Mouse (Mus musculus): ENCODE measurements around the gene Helz. TPM values are rescaled to one million over a fixed set of nuclear protein-coding genes. Genes with fewer than 3 reads are reported as not detected.
A peak's percentile ranks its signal among the peaks of the same experiment; 100 is the strongest.

Helz gene
- total RNA-seq, 2 experiments from 2014 or later = 26.1 to 28.8 TPM

DNA sequence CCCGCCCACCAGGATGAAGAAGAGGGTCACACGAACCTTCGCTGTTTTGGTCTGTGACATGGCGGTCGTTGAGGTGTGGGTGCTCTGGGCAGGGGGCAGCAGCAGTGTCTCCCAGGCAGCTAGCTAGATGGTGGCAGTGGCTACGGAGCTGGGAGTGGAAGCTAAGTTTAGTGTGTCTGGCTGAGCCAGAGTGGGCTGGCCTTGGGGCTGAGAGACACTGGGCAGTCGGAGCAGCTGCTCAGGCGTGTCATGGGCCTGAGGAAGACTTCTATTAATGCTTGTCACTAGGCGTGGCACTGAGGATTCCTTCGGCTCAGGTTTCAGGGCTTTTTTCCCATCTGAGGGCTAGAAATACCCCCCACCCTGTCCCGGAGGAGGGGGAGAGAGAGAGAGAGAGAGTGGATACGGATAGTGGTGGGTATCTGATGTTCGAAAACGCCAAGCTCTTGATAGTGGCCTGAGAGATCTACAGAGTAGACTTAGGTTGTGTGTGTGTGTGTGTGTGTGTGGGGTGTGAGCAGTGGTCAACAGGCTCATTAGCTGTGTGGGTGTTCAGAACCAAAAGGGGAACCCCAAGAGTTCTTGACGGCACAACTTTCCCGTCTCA, 168.7 kb downstream of the Helz start, which contains the start of gene Cacng1:
Gene Cacng1 (minus strand): TSS at position 191 of the 607 bp plus-strand sequence.
- peak in 1 of 2 experiments; percentile 37 for DNase-seq (ENCODE audit: low spot score in 2 of 2)

DNA sequence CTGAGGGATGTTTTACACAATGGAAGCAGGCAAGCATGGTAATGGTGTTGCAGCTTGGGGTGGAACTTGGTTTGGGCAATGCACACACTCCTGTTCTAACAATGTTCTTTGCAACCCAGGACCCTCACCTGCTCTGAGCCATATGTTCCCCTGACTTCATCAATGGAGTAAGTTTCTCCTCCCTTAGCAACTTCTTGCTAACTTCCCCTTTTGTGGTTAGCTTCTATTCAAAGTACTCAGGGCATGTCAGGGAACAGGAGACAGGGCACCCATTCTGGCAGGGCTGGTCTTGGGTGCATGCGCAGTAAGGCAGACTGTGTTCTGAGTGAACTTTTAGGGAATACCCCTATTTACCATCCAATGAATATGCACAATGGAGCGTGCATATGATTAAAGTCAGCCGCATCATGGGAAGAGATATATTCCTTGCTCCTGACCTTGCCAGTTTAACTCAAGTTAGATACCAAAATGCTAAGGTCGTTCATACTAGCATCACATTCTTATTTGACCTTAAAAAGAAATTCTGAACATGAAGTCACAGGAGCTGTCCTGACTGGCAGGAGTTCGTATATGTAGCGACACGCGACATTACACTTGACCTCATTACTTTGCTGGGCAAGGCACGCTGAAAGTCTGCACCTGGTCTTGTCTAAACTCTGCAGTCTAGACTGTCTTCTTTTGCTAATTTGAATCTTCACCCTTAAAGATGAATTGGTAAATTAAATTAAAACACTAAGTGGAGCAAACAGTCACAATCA, 172.7 kb downstream of the Helz start:
- DNase-seq (ENCODE audit: low spot score in 2 of 2) = no peak

DNA sequence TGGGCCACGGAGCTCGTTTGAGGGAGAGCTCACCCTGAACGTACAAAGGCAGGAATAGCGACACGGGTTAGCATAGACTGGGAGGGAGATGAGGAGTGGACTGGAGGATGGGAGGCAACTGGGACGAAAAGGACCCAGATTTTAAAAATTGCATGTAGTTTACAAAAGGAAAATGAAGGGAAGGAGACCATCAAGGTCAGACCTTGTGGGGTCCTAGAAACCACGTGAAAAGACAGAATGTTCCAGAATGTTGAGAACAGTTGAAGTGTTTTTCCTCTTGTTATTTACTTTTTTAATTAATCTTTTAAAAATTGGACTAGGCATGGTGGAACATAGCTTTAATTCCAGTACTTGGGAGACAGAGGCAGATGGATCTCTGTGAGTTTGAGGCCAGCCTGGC, 173.3 kb downstream of the Helz start:
- no peak for DNase-seq (ENCODE audit: low spot score in 2 of 2)

DNA sequence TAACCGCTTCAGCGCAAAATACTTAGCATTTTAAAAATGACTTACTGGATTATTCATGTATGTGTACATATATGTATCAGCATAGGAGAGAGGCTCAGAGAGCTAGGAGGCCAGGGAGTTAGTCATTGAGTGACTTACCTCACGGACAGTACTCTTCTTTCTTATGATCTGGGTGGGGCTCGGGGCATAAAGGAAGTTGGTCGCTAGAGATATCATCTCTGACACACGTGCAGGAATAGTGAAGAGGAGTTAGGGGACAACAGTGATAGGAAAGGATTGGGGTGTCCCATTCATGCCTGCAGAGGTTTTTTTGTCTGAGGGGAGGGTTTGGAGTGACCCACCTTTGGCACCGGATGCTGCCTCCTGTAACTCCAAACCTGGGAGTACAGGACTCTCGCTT, 176.9 kb downstream of the Helz start:
- DNase-seq (ENCODE audit: low spot score in 2 of 2) = no peak

DNA sequence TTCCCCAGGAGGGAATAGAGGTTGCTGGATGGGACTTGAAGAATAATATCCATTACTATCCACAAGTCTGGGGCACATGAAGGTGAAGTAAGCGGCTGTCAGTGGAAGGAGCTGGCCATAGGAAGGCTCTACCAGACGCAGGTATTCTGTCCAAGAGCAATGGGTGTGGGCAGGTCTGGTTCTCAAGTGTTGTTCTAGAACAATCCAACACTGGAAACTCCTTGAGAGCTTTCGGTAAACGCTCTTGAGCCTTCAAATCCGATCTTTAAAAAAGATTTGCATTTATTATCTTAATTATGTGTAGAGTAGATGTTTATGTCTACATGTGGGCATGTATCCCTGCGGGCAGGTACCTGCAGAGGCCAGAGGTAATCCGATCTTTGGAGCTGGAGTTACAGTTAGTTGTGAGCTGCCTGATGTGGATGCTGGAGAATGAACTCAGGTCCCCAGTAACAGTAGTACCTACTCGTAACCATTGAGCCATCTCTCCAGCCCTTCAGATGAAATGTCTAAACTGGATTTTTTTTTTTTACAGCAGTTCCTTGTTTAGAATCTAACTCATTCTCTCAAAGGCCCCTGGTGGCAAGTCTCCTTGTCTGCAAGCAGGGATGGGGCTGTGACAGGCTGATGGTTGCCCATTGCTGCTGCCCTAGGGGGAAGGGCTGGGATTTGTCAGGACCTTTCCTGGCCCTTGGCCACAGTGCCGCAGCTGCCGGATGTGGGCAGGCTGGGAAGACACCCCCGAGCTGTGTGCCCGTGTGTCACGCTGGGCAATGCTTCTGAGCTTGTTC, 180.5 kb downstream of the Helz start:
- peak in 1 of 2 experiments; percentile 56 for DNase-seq (ENCODE audit: low spot score in 2 of 2)

DNA sequence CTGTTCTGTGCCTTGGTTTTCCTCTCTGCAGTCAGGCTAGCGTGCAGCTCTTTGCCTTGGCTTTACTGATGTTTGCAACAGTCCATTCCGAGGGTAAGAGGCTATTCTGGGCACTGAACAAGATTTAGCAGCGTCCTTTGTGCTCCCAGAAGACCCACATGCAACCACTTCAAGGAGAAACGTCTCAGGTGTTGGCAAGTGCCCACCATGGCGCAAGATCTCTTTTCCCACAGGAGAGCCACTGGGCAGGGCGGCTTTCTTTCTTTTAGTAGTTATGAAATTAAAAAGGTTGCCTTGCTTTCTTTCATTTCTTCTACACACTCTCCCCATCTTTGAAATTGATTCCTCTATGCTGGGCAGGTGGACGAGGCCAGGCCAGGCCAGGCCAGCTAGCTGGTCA, 181.4 kb downstream of the Helz start:
- no peak for DNase-seq (ENCODE audit: low spot score in 2 of 2)

DNA sequence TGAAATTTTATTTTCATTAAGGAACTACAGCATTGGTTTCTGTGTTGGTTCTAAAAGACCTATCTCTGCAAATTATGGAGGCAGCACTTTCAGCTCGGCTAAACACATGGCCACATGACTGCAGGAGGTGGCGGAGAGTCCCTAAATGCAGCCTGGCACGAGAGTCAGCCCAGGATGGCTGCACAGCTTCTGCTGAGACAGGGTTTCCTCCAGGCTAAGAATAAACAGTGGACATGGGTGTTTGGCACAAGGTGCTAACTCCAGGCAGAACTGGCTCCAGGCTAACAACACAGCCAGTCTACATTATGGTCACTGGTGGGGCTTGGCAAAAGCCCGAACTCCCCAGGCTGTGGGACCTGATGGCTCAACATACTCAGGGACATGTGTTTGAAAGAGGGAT, 183.2 kb downstream of the Helz start:
- no peak for DNase-seq (ENCODE audit: low spot score in 2 of 2)

DNA sequence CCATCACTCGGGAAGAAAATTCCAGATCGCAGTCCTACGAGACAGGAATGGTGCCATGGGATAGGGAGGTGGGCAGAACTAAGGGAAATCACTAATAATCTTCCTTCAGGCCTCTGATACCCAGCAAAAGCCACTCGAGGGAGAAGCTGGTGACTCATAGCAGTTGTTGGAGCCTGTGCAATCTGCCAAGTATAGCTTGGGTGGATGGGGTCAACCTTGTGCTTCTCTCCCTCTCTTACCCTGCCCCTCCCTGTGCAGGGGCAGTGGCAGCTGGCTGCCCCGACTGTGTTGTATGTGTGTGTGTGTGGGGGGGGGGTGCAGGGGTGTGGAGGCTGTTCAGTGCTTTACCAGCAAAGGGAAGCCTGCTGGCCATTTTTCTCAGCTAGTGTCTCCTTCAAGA, 183.8 kb downstream of the Helz start:
- DNase-seq (ENCODE audit: low spot score in 2 of 2) = peak in 1 of 2 experiments; percentile 30

DNA sequence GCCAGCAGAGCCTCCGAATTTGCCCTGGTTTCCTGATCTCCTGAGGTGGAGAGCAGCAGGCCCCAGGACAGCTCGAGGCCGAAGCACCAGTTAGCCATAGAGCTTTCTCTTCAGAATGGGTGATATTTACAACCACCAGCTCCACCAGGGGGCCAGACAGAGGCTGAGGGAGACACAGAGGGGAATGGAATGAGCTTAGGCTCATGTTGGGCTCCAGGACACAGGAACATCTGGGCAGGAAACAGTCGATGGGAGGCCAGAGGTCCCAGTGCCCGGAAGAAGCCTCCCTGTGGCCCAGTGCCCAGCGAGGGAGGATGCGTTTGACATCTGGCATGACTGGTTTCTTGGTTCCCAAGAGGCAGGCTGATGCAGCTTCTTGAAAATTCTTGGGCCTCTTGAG, 186.4 kb downstream of the Helz start:
- no peak for DNase-seq (ENCODE audit: low spot score in 2 of 2)

DNA sequence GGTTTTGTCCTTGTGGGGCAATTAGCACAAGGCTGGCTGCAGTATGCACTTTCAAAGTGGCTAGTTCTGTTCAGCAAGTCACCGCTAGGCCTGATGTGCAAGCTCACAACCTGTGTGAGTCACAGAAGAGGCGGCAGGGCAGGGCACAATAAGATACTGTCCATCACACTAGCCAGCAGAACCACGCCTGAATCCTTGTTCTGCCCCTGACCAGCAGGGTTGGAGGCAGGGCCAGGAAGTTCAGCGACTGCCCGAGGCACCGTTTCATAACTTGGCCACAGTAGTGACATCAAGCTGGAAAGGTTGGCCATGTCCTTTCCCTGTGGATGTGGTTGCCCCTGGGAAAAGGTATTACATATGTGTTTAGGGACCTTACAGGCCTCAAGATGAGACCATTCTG, 190.2 kb downstream of the Helz start:
- no peak for DNase-seq (ENCODE audit: low spot score in 2 of 2)

DNA sequence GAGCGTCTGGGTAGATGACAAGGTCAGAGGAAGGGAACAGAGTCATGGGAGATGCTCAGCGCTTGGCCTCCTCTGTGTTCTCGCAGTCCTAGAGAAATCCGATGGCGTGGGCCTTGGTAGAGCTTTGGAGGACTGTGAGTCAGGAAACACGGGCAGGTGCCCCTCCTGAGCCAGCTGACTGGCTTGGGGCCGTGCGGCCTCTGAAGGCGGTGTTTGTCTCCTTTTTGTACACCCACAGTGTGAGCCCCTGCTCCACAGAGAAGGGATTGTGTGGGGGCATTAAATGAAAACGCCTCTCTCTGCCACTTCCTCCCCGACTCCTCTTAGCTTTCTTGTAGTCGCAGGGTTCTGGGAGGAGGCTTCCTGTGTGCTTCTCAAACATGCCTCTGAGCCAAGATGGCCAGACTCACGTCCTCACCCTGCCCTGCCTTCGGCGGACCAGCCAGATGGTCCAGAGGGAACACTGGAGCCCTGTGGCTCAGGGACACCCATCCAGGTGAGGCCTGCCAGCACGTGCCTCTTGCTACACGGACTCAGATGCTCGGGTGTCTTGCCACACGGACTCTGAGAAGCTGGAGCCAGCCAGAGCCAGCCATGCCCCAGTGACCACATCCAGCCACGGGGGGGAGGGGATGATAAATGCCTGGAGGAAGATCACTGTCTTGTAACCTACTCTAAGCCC, 190.8 kb downstream of the Helz start:
- DNase-seq (ENCODE audit: low spot score in 2 of 2) = no peak

DNA sequence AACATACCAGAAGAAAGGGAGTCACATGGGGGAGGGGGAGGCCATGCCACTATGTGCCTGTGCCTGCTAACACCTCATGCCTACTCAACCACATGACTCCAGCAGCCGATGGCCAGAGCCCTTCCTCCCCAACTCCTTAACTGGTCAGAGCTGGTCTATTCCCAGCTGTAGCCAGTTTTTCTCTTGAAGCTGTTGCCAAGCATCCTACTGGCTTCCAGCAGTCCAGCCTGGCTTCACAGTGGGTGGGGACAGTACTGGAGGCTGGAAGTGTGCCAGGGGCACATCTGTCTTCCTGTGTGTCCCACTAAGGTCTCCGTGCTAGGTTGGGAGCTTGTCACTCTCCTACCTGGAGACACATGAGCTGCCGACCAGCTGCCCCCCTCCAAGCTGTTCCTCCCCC, 195.4 kb downstream of the Helz start:
- no peak for DNase-seq (ENCODE audit: low spot score in 2 of 2)

Small RNA genes within 50 kb of the gene (microRNA-seq; reads per million reads assigned to microRNA genes)
- gene Mir6932 = 0.63 reads per million

Other genes with a start within 250 kb of the Helz start
- 10 to 100 TPM; 53.0 to 58.2 TPM for gene Pitpnc1, start 77.2 kb upstream of the Helz start, total RNA-seq (2021)
- 100 to 1,000 TPM in 1 of 2 experiments, 10 to 100 TPM in 1; 83.7 to 107 TPM for gene Psmd12, start 68.4 kb upstream of the Helz start, total RNA-seq (2021)
- 100 to 1,000 TPM; 398 to 455 TPM for gene Cacng1, start 168.6 kb downstream of the Helz start, total RNA-seq (2021)
- gene Cacng4, start 246.6 kb downstream of the Helz start, total RNA-seq (2021) = 1 to 10 TPM in 1 of 2 experiments, under 1 TPM in 1; 0.96 to 1.2 TPM